Mouse (Mus musculus): ENCODE measurements around the gene Slc23a3.

DNA sequence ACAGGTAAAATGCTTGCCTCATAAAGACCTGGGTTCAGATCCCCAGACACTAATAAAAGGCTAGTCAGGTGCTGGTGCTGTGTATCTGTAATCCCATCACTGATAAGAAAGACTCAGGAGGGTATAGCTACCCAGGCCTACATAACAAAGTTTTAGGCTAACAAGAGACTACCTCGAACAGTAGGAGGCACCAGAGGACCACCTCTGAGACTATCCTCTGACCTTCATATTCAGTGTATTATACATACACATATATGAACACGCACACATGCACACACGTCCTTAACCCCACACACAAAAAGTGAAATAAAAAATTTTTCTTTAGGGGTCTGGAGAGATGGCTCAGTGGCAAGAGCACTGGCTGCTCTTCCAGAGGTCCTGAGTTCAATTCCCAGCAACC lies 11.5 kb downstream of the Slc23a3 start:
- no peak for TF ChIP-seq CTCF (IDR thresholded peaks at IDR 0.05; ENCODE audit: low read depth, low read length)
- no peak for TF ChIP-seq EP300 (IDR thresholded peaks at IDR 0.05; ENCODE audit: insufficient read depth, low read depth, low read length)
- no peak for TF ChIP-seq POLR2A (IDR thresholded peaks at IDR 0.05; ENCODE audit: insufficient read depth, low read length)

Data from ES-Bruce4 (cell line).